Mouse (Mus musculus) embryonic facial prominence, embryonic 11.5 days (tissue): ENCODE measurements at regions not wholly inside any gene's neighbourhood (a gene's known extent, or its start where the extent isn't known, plus 50 kb on each side); places are given as distances from the start of the nearest gene placed in this dataset.

Source experiments
- ATAC-seq: fragments of 200-750 bp; cut with Nextera tagmentation; replicated peaks from 2 replicates; pipeline ENCODE4 v1.8.0; 2017; ENCODE audit warnings: low read depth; ENCODE audit not compliant: insufficient number of reproducible peaks, low FRiP score, low TSS enrichment
- DNase-seq: peaks from one replicate; pipeline ENCODE4 v3.0.0-alpha.2; 2015; ENCODE audit warnings: low spot score
- H3K27ac ChIP-seq: fragments of 300-500 bp; sonication (generic); replicated peaks from 2 replicates; pipeline ENCODE4 v1.5.1; 2014; ENCODE audit warnings: mild to moderate bottlenecking, low read depth, low read length, control low read depth
- H3K27me3 ChIP-seq: fragments of 300-500 bp; sonication (generic); 2 replicates; pipeline ENCODE4 v1.6.1; 2014; ENCODE audit warnings: mild to moderate bottlenecking, low read length, moderate library complexity, mixed read lengths; ENCODE audit not compliant: control insufficient read depth, insufficient read depth
- H3K36me3 ChIP-seq: fragments of 300-500 bp; sonication (generic); replicated peaks from 2 replicates; pipeline ENCODE4 v1.6.1; 2014; ENCODE audit warnings: low read depth, mild to moderate bottlenecking, low read length, moderate library complexity, mixed read lengths; ENCODE audit not compliant: control insufficient read depth, insufficient read depth
- H3K4me1 ChIP-seq: fragments of 300-500 bp; sonication (generic); 2 replicates; pipeline ENCODE4 v1.6.1; 2014; ENCODE audit warnings: low read length, mixed read lengths; ENCODE audit not compliant: control insufficient read depth, insufficient read depth
- H3K4me2 ChIP-seq: fragments of 300-500 bp; sonication (generic); 2 replicates; pipeline ENCODE4 v1.6.1; 2014; ENCODE audit warnings: low read depth, mild to moderate bottlenecking, control low read depth, low read length, moderate library complexity
- H3K4me3 ChIP-seq: fragments of 300-500 bp; sonication (generic); 2 replicates; pipeline ENCODE4 v1.5.1; 2014; ENCODE audit warnings: low read depth, low read length, control low read depth
- H3K9ac ChIP-seq: fragments of 300-500 bp; sonication (generic); replicated peaks from 2 replicates; pipeline ENCODE4 v1.6.1; 2014; ENCODE audit warnings: mild to moderate bottlenecking, control low read depth, low read length
- H3K9me3 ChIP-seq: fragments of 300-500 bp; sonication (generic); replicated peaks from 2 replicates; pipeline ENCODE4 v1.6.1; 2016; ENCODE audit warnings: mild to moderate bottlenecking, low read length, inconsistent platforms, mixed read lengths; ENCODE audit not compliant: control insufficient read depth
- WGBS: fragments of 180-500 bp; shearing (Covaris S2); extraction: QIAGEN DNeasy Blood & Tissue Kit; methylation state at CpG from one replicate; pipeline ENCODE4 v1.1.7; 2014; 5-methylcytosine and 5-hydroxymethylcytosine counted together

- DNase-seq (no peak), ATAC-seq (no peak)
- no peak overlapping the region for H3K9ac ChIP-seq
- no peaks in the 10 kb centered on the region for H3K36me3 ChIP-seq
- H3K4me3 ChIP-seq: no peak overlapping the region
- peaks cover 6% of the 10 kb centered on the region for H3K4me1 ChIP-seq
- WGBS: 79% methylated on average over 7 of the region's 7 CpGs
- H3K4me2 ChIP-seq: no peak overlapping the region
- H3K27me3 ChIP-seq: no peaks in the 10 kb centered on the region; the same call in 1 of the 2 replicates
- H3K27ac ChIP-seq: no peak overlapping the region
- no peaks in the 10 kb centered on the region for H3K9me3 ChIP-seq
Measured at GRCm38 (mm10) chr9:47372296-47372695, 157.7 kb upstream of the Cadm1 start.

- H3K27ac ChIP-seq: no peak overlapping the region
- DNase-seq (no peak), ATAC-seq (no peak)
- 94% methylated on average over 7 of the region's 7 CpGs for WGBS
- no peak overlapping the region for H3K4me2 ChIP-seq
- no peaks in the 10 kb centered on the region for H3K36me3 ChIP-seq
- H3K4me3 ChIP-seq: no peak overlapping the region
- no peak overlapping the region for H3K9ac ChIP-seq
- H3K9me3 ChIP-seq: no peaks in the 10 kb centered on the region
- H3K27me3 ChIP-seq: no peaks in the 10 kb centered on the region
- H3K4me1 ChIP-seq: no peaks in the 10 kb centered on the region
Measured at GRCm38 (mm10) chr9:47374086-47374485, 155.9 kb upstream of the Cadm1 start.

GRCm38 (mm10) chr9:47376645-47377044 is 153.3 kb upstream of the Cadm1 start:
- no peak for ATAC-seq
- no peaks in the 10 kb centered on the region for H3K4me1 ChIP-seq
- H3K4me3 ChIP-seq: no peak overlapping the region
- 88% methylated on average over 1 of the region's 1 CpGs for WGBS
- no peak overlapping the region for H3K4me2 ChIP-seq
- no peak for DNase-seq
- H3K36me3 ChIP-seq: no peaks in the 10 kb centered on the region
- no peak overlapping the region for H3K9ac ChIP-seq
- H3K27me3 ChIP-seq: no peaks in the 10 kb centered on the region
- no peak overlapping the region for H3K27ac ChIP-seq
- H3K9me3 ChIP-seq: no peaks in the 10 kb centered on the region

GRCm38 (mm10) chr9:47378541-47378940 is 151.4 kb upstream of the Cadm1 start:
- Histone ChIP-seq H3K27me3 (no peaks in the 10 kb centered on the region), H3K4me1 (no peaks in the 10 kb centered on the region), H3K9ac (no peak overlapping the region), H3K27ac (no peak overlapping the region), H3K9me3 (no peaks in the 10 kb centered on the region), H3K4me3 (no peak overlapping the region), H3K4me2 (no peak overlapping the region), H3K36me3 (no peaks in the 10 kb centered on the region)
- ATAC-seq (no peak), DNase-seq (no peak)
- 77% methylated on average over 5 of the region's 5 CpGs for WGBS

- 81% methylated on average over 7 of the region's 7 CpGs for WGBS
- H3K27ac ChIP-seq: no peak overlapping the region
- H3K4me3 ChIP-seq: no peak overlapping the region
- H3K27me3 ChIP-seq: no peaks in the 10 kb centered on the region
- H3K36me3 ChIP-seq: no peaks in the 10 kb centered on the region
- no peak overlapping the region for H3K4me2 ChIP-seq
- DNase-seq: no peak
- no peaks in the 10 kb centered on the region for H3K9me3 ChIP-seq
- no peak for ATAC-seq
- no peak overlapping the region for H3K9ac ChIP-seq
- no peaks in the 10 kb centered on the region for H3K4me1 ChIP-seq
Measured at GRCm38 (mm10) chr9:47380361-47380760, 149.6 kb upstream of the Cadm1 start.

DNA sequence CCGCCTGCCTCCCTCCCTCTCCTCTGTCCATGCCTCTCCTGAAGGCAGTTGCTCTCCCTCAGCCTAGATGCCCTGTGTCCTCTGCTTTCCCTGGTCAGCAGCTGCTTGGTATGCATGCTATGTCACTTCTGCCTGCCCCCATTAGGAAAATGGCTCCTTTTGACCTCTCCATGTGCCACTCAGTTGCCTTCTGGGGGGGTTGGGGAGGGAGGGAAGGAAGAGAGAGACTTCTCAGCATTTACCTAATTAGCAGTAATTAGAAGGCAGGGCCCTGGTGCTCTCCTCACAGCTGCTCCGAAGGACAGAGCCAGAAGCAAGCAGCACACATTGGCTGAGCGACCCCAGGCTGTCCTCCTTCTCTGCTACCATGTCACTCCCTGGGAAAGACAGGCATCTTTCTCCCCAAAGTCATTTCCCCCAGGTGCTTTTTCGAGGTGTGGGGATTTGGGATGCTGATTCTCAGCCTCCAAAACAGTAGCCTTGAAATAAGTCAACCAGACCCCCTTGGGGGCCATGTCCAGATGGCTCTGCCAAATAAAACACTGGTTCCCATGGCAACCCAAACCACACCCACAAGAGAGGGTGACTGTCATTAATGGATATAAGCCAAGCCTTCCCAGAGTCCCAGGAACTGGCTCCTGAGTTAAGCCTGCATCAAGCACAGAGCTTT is 145.7 kb upstream of the Cadm1 start:
- peak; percentile 52 for DNase-seq
- no peaks in the 10 kb centered on the region for H3K27me3 ChIP-seq
- no peak overlapping the region for H3K27ac ChIP-seq

DNA sequence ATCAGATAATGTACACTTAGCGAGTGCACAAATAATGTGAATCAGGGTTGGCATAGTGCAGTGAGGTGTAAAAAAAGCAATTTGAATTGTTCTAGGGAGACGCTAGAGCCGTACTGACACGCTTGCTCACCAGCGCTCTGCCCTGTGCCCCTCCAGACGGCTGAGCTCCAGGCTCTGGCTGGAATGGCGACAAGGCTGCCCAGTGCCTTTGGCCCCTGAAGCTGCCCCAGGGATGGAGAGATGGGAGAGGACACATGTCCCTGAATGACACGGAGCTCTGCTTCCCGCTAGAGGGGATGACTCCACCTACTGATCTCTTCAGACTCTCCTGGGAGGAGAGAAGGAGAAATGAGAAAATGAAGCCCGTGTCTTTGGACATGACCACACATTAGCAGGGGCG is 143.3 kb upstream of the Cadm1 start:
- Histone ChIP-seq H3K27me3 (no peaks in the 10 kb centered on the region), H3K4me3 (no peak overlapping the region), H3K4me2 (no peak overlapping the region), H3K27ac (no peak overlapping the region), H3K36me3 (no peaks in the 10 kb centered on the region), H3K9me3 (no peaks in the 10 kb centered on the region), H3K9ac (no peak overlapping the region), H3K4me1 (no peaks in the 10 kb centered on the region)
- ATAC-seq (no peak), DNase-seq (no peak)
- 79% methylated on average over 11 of the region's 11 CpGs for WGBS

More for the DNA sequence above, 145.7 kb upstream of the Cadm1 start:
- no peak overlapping the region for H3K4me3 ChIP-seq
- H3K9me3 ChIP-seq: no peaks in the 10 kb centered on the region
- H3K9ac ChIP-seq: no peak overlapping the region
- no peak overlapping the region for H3K4me2 ChIP-seq
- 19% methylated on average over 4 of the region's 4 CpGs for WGBS
- ATAC-seq: 0 out of 2 replicates have a peak, but pooled peaks have one; percentile 42
- no peaks in the 10 kb centered on the region for H3K36me3 ChIP-seq
- H3K4me1 ChIP-seq: no peaks in the 10 kb centered on the region

DNA sequence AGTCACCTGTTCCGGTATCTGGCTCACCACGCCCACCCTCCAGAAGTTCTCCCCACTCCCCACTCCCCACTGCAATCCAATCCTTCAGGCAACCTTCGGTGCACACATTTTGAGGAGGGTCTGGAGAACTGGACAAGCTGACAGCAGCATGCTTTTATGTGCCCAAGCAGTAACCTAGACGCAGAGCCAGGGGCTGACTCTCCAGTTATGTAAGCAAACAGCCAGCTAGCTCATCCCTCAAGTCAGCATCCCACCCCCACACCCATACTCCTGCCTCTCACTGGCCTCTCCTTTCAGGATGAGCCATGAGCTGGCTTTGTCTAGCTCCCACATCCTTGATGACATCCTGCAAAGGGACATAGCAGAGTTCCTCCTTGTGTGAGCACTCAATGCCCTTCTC is 142.8 kb upstream of the Cadm1 start:
- H3K36me3 ChIP-seq: no peaks in the 10 kb centered on the region
- no peaks in the 10 kb centered on the region for H3K9me3 ChIP-seq
- DNase-seq (no peak), ATAC-seq (no peak)
- H3K4me2 ChIP-seq: no peak overlapping the region
- no peaks in the 10 kb centered on the region for H3K4me1 ChIP-seq
- H3K27ac ChIP-seq: no peak overlapping the region
- no peak overlapping the region for H3K4me3 ChIP-seq
- WGBS: 69% methylated on average over 4 of the region's 4 CpGs
- no peak overlapping the region for H3K9ac ChIP-seq
- no peaks in the 10 kb centered on the region for H3K27me3 ChIP-seq
